Mouse (Mus musculus) midbrain, embryonic 14.5 days (tissue): ENCODE data around the gene Cdhr1. TPM values are rescaled to one million over a fixed set of nuclear protein-coding genes. Genes with fewer than 3 reads are reported as not detected.
"Not testable (repeated sequence)": the region's sequence is repeated elsewhere in the genome, so short reads cannot be mapped to it uniquely, and the experiment has no call there.

ENCODE experiments used
- ATAC-seq: fragments of 200-750 bp; cut with Nextera tagmentation; 2 replicates; pipeline ENCODE4 v1.8.0; 2017; ENCODE audit warnings: moderate number of reproducible peaks, moderate library complexity; ENCODE audit not compliant: low FRiP score, low TSS enrichment
- DNase-seq: peaks from one replicate; pipeline ENCODE4 v3.0.0-alpha.2; 2015
- H3K27ac ChIP-seq: fragments of 300-500 bp; sonication (generic); replicated peaks from 2 replicates; pipeline ENCODE4 v1.5.1; 2014; ENCODE audit warnings: mild to moderate bottlenecking, low read depth, low read length, moderate library complexity
- H3K27me3 ChIP-seq: fragments of 300-500 bp; sonication (generic); 2 replicates; pipeline ENCODE4 v1.6.1; 2014; ENCODE audit warnings: low read length, control low read depth, mixed read lengths; ENCODE audit not compliant: control insufficient read depth, insufficient read depth
- H3K36me3 ChIP-seq: fragments of 300-500 bp; sonication (generic); 2 replicates; pipeline ENCODE4 v1.6.1; 2014; ENCODE audit warnings: low read length, control low read depth; ENCODE audit not compliant: control insufficient read depth, insufficient read depth
- H3K4me1 ChIP-seq: fragments of 300-500 bp; sonication (generic); 2 replicates; pipeline ENCODE4 v1.6.1; 2014; ENCODE audit warnings: mild to moderate bottlenecking, antibody characterized with exemption, low read length, control low read depth; ENCODE audit not compliant: control insufficient read depth, insufficient read depth
- H3K4me2 ChIP-seq: fragments of 300-500 bp; sonication (generic); 2 replicates; pipeline ENCODE4 v1.6.1; 2014; ENCODE audit warnings: mild to moderate bottlenecking, low read length, moderate library complexity
- H3K4me3 ChIP-seq: fragments of 300-500 bp; sonication (generic); replicated peaks from 2 replicates; pipeline ENCODE4 v1.5.1; 2014; ENCODE audit warnings: low read depth, low read length
- H3K9ac ChIP-seq: fragments of 300-500 bp; sonication (generic); replicated peaks from 2 replicates; pipeline ENCODE4 v1.6.1; 2014; ENCODE audit warnings: mild to moderate bottlenecking, low read length, moderate library complexity
- H3K9me3 ChIP-seq: fragments of 300-500 bp; sonication (generic); 2 replicates; pipeline ENCODE4 v1.6.1; 2016; ENCODE audit warnings: low read length, control low read depth, mixed read lengths; ENCODE audit not compliant: control insufficient read depth
- WGBS: fragments of 180-500 bp; shearing (Covaris S2); extraction: QIAGEN DNeasy Blood & Tissue Kit; methylation state at CpG from one replicate; pipeline ENCODE4 v1.1.7; 2014; 5-methylcytosine and 5-hydroxymethylcytosine counted together
- polyA plus RNA-seq: library from polyadenylated mRNA; unstranded; fragments of >200 nt; fragmentation: Nextera tagmentation; extraction: Ambion mirVana; gene quantifications from 2 replicates; pipeline ENCODE4 v1.2.1, GENCODE M21; 2014

Cdhr1 gene
- polyA plus RNA-seq, result 1.9 and 2.2 TPM in 2 replicates

GRCm38 (mm10) chr14:37097956-37098530 lies at the start of gene Cdhr1:
Gene Cdhr1, minus strand, starts transcription at chr14:37098347.
- H3K27me3 ChIP-seq, result peaks cover 12% of the 10 kb centered on the region; the same call in 1 of the 2 replicates
- H3K27ac ChIP-seq, result no peak within 1 kb of the TSS
- H3K9me3 ChIP-seq, result no peaks in the 10 kb centered on the region
- H3K4me1 ChIP-seq, result 0 out of 2 replicates have a peak, but pooled peaks cover 7% of the 10 kb centered on the region
- DNase-seq (peak; percentile 72), ATAC-seq (peak; percentile 71)
- under 1% methylated on average over 30 of the region's 30 CpGs for WGBS
- H3K4me3 ChIP-seq, result peak within 1 kb of the TSS; percentile 45
- peak within 1 kb of the TSS; percentile 66 for H3K9ac ChIP-seq
- H3K36me3 ChIP-seq, result no peaks in the 10 kb centered on the region
- H3K4me2 ChIP-seq, result peak within 1 kb of the TSS; percentile 95

- no peak overlapping the region for H3K9ac ChIP-seq
- H3K4me2 ChIP-seq, result no peak overlapping the region
- no peaks in the 10 kb centered on the region for H3K27me3 ChIP-seq
- no peak overlapping the region for H3K27ac ChIP-seq
- no peaks in the 10 kb centered on the region for H3K36me3 ChIP-seq
- WGBS, result 34% methylated on average over 8 of the region's 8 CpGs
- ATAC-seq (no peak), DNase-seq (no peak)
- H3K4me1 ChIP-seq, result peaks cover 2% of the 10 kb centered on the region
- H3K9me3 ChIP-seq, result no peaks in the 10 kb centered on the region
- no peak overlapping the region for H3K4me3 ChIP-seq
These were observed 41.0 kb upstream of the Cdhr1 start for GRCm38 (mm10) chr14:37139051-37139710.

DNA sequence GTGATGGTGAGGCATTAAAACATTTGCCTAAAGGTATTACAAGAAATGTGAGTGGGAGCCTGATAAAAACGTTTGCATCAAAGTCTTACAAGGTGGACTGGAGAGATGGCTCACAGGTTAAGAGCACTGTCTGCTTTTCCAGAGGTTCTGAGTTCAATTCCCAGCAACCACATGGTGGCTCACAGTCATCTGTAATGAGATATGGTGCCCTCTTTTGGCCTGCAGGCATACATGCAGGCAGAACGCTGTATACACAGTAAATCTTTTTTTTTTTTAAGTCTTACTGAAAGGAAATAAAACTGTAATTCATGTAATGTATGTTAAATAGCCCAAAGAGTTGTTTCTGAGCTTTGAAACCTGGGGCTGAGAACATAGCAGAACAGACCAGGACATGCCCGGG lies 39.4 kb upstream of the Cdhr1 start:
- not testable (repeated sequence) for H3K4me3 ChIP-seq, H3K36me3 ChIP-seq, ATAC-seq, H3K4me2 ChIP-seq, H3K4me1 ChIP-seq, H3K27ac ChIP-seq, H3K27me3 ChIP-seq, DNase-seq, H3K9ac ChIP-seq, H3K9me3 ChIP-seq
- WGBS, result 77% methylated on average over 2 of the region's 3 CpGs

- Histone ChIP-seq H3K4me3 (no peak overlapping the region), H3K4me1 (peaks cover 6% of the 10 kb centered on the region), H3K27ac (no peak overlapping the region), H3K27me3 (no peaks in the 10 kb centered on the region), H3K36me3 (peaks cover 16% of the 10 kb centered on the region), H3K9ac (no peak overlapping the region), H3K4me2 (no peak overlapping the region), H3K9me3 (no peaks in the 10 kb centered on the region)
- no peak for ATAC-seq
- 88% methylated on average over 4 of the region's 4 CpGs for WGBS
- no peak for DNase-seq
These were observed 38.0 kb upstream of the Cdhr1 start for GRCm38 (mm10) chr14:37136110-37136509.

- WGBS, result under 1% methylated on average over 10 of the region's 10 CpGs
- ATAC-seq, result peak; percentile 66; the same call in 1 of the 2 replicates
- Histone ChIP-seq H3K27ac (peak overlapping the region; percentile 69; the same call in 1 of the 2 replicates), H3K36me3 (peaks cover 19% of the 10 kb centered on the region), H3K9me3 (no peaks in the 10 kb centered on the region), H3K27me3 (no peaks in the 10 kb centered on the region), H3K9ac (peak overlapping the region; percentile 41; the same call in 1 of the 2 replicates), H3K4me2 (peak overlapping the region; percentile 62), H3K4me1 (peaks cover 6% of the 10 kb centered on the region), H3K4me3 (peak overlapping the region; percentile 94)
- DNase-seq, result peak; percentile 42
These were observed 37.5 kb upstream of the Cdhr1 start for GRCm38 (mm10) chr14:37135671-37136070.

DNA sequence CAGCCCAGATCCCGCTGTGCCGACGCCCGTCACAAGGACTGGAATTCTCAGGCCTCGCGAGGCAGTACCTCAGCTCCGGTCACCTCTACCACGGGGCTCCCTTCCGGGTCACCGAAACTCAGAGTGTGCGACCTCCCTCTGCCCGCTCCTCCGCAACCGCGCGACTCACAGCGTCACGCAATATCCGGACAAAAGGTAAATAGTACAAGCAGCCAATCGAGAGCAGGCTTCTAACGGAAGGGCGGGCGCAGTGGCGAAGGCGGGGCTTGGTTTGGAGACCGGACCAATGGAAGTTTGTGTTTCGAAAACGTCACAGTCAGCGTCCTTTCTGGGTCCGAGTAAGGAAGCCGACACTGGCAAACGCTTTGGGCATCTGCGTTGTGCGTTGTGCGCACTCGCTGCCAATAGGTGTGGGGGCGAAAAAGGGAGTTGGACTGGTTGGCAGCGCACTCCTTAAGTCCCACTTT lies 37.0 kb upstream of the Cdhr1 start, which contains the start of gene Ghitm:
Gene Ghitm, minus strand, starts transcription at position 146 of the 467 bp plus-strand sequence.
- WGBS, result under 1% methylated on average over 38 of the region's 38 CpGs
- H3K27ac ChIP-seq, result peak within 1 kb of the TSS; percentile 82
- H3K4me3 ChIP-seq, result peak within 1 kb of the TSS; percentile 94
- peak; percentile 98 for DNase-seq
- peaks cover 6% of the 10 kb centered on the region for H3K4me1 ChIP-seq
- H3K9me3 ChIP-seq, result no peaks in the 10 kb centered on the region
- ATAC-seq, result peak; percentile 99
- no peaks in the 10 kb centered on the region for H3K27me3 ChIP-seq
- H3K36me3 ChIP-seq, result peaks cover 24% of the 10 kb centered on the region
- peak within 1 kb of the TSS; percentile 62 for H3K4me2 ChIP-seq
- peak within 1 kb of the TSS; percentile 84 for H3K9ac ChIP-seq

DNA sequence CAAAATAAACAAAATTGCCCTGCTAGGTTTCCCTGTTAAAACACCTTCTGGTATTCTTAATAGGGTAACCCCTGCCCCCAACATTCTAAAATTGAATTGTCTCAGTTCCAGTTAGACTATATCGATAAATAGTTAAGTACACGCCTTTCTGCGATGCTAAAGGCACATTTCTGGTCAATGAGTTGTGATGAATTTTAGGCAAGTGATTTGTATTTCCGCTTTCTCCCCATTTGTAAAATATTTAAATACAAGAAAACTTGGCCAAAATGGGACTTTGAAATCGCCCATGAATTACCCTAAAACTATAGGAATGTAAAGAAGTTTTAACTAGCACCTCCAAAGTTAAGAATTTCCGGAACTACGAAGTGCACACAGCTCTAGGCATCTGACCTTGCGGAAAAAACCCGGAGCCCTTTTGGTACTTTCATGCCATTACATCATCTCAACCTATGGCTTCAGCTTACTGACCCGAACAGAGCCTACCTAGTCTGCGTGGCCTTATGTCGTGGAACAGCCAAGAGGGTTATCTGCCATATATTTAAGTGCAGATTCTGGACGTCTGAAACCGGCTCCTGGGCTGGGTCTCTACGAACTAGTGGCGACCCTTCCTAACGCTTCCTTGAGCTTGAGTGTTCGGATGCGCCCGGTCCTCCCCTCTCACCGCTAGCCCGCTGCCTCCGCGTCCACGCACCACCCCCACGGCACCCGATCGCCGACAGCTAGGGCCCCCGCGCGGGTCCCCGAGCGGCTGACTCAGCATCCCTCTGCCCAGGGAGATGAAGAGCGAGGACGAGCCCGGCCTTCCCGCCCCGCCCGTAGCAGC lies 36.4 kb upstream of the Cdhr1 start:
- peaks cover 6% of the 10 kb centered on the region for H3K4me1 ChIP-seq
- no peak; the same call in 1 of the 2 replicates for ATAC-seq
- WGBS, result 2% methylated on average over 40 of the region's 40 CpGs
- peak overlapping the region; percentile 62 for H3K4me2 ChIP-seq
- peak overlapping the region; percentile 94 for H3K4me3 ChIP-seq
- no peak for DNase-seq
- H3K9me3 ChIP-seq, result no peaks in the 10 kb centered on the region
- peak overlapping the region; percentile 84 for H3K9ac ChIP-seq
- peaks cover 25% of the 10 kb centered on the region for H3K36me3 ChIP-seq
- H3K27me3 ChIP-seq, result no peaks in the 10 kb centered on the region
- peak overlapping the region; percentile 82 for H3K27ac ChIP-seq

- Histone ChIP-seq H3K9ac (no peak overlapping the region), H3K4me3 (no peak overlapping the region), H3K27ac (no peak overlapping the region), H3K4me1 (no peaks in the 10 kb centered on the region), H3K36me3 (peaks cover 81% of the 10 kb centered on the region), H3K9me3 (no peaks in the 10 kb centered on the region), H3K27me3 (no peaks in the 10 kb centered on the region), H3K4me2 (no peak overlapping the region)
- 45% methylated on average over 4 of the region's 4 CpGs for WGBS
- peak; percentile 83 for DNase-seq
- ATAC-seq, result no peak
These were observed 29.5 kb upstream of the Cdhr1 start for GRCm38 (mm10) chr14:37127652-37128051.
